Mouse (Mus musculus) c-Kit-positive CD71-positive TER-119-positive erythroid progenitor cells, embryonic 14.5 days (primary cell): Measurements from ENCODE around the gene Cfap44.
A peak's percentile ranks its signal among the peaks of the same experiment; 100 is the strongest.
"Not testable (repeated sequence)": the region's sequence is repeated elsewhere in the genome, so short reads cannot be mapped to it uniquely, and the experiment has no call there.

ENCODE experiments used
- DNase-seq: peaks from one replicate; pipeline ENCODE4 v3.0.0-alpha.2; 2013; ENCODE audit warnings: low spot score

Gene Cfap44

DNA sequence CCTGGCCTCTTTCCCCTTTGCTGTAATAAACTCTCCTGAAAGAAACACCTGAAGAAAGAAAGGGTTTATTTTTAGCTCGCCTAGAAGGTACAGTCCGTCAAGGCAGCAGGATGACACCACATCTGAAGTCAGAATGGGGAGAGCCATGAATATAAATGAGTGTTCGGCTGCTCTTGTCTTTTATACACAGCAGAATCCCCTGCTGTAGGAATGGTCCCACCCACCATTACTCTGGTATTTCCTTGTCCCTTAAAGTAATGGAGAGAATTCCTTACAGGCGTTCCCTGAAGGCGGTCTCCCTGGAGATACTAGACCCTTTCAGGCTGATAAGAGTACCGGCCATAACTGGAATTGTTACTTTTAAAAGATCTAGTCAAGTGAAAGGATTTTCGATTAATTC is 35.4 kb downstream of the Cfap44 start:
- no peak for DNase-seq

DNA sequence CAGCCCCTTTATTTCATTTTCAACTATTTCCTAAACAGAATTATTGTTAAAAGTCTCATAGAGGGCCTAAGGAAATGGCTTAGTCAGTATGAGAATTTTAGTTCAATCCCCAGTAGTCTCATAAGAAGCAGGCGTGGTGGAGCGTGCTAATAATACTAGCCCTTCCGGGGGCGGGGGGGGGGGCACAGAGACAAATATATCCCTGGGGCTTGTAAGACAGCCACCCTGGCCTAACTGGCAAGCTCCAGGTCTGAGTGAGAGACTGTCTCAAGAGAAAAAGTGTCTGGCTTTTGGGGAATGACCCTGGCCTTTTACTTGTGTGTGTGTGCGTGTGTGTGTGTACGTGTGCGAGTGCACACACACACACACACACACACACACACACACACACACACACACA is 40.3 kb downstream of the Cfap44 start:
- no peak for DNase-seq

DNA sequence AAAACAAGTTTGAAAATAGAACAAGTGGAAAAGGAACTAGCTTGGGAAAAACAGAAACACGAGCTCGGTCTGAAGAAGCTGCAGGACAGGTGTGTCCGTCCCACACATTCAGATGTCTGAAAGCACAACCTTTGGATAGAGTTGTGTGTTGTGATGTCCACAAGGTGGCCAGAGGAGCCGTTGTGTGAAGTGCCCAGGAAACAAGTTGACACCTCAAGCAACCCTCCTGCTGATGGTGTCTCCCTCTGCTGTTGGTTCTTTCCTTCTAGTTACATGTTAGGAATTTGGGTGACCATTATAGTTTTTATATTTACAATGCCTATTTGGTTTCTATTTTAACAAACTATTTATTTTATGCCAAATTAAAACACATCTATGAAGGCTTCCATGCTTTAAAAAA is 40.9 kb downstream of the Cfap44 start:
- DNase-seq = no peak

DNA sequence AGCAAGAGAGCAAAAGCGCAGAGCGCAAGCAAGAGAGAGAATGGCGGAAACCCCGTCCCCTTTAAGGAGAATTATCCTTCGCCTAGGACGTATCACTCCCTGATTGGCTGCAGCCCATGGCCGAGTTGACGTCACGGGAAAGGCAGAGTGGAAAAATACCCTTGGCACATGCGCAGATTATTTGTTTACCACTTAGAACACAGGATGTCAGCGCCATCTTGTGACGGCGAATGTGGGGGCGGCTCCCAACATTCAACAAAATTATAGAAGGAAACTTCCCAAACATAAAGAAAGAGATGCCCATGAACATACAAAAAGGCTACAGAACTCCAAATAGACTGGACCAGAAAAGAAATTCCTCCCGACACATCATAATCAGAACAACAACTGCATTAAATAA is 47.3 kb downstream of the Cfap44 start:
- not testable (repeated sequence) for DNase-seq

DNA sequence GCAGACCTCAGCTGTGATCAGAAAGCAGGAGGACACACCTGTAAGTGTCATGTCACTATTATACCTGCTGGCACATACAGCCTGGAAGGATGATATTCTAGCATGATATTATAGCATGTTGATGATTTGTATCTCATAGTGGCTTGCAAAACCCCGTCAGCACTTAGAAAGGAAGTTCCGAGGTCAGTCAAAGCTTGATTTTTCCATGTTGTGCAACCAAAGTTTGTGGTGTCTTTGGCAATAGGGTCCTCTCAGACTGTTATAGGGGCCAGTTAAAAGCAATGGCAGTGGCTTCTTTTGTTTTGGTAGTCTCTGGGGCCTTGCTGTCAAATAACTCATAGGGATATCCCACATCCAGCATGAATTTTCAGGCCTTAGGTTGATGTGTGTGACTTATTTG is 63.3 kb downstream of the Cfap44 start:
- no peak for DNase-seq

DNA sequence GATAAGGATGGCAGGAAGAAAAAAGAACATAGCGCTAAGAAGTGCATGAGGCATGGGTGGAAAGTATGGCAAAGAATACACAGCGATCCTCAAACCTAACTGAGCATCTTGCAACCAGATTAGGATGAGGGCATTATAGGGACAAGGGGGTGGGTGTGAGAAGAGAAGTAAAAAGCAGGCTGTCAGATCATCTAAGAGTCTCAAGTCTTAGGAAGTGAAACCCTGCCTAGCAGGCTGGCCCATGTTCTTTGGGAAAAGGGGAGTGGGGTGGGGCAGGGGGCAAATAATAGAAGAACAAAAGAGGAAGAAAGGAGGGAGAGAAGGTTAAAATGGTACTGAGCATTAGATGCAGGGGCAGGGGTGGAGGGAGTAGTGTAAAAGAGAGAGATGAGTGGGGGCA is 64.2 kb downstream of the Cfap44 start:
- no peak for DNase-seq

DNA sequence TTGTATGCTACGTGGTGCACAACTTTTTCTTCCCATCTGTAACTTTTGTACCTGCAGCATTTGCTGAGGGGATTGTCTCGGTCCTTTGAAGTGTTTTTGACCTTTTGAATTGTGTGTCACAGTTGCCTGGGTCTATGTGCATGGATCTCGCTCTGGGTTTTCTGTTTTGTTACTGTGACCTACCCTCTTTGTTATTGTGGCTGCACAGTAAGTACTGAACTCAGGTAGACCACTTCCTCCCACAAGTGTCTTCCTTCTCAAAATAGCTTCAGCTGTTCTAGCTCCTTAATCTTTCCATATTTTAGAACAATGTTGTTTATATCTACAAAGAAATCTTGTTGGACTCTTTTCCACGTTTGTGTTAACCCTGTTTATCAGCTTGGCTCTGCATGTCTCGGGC is 66.3 kb downstream of the Cfap44 start:
- no peak for DNase-seq

DNA sequence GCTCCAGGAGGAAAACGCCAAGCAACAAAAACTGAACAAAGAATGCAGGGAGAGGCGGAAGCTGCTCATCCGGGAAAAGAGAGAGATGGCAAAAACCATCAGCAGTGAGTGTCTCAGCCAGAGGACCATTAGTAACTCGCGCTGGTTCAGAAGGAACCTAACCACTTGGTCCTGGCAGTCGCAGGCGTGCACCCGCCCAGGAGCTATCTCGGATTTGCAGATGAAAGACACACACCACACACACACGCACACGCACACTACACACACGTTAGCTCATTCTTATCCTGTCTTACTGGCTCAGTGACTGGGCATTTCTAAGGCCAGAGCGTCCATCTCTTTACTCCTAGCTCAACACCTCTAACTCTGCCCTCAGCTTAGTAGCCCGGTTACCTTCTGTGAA is 80.7 kb downstream of the Cfap44 start:
- DNase-seq = peak; percentile 59

DNA sequence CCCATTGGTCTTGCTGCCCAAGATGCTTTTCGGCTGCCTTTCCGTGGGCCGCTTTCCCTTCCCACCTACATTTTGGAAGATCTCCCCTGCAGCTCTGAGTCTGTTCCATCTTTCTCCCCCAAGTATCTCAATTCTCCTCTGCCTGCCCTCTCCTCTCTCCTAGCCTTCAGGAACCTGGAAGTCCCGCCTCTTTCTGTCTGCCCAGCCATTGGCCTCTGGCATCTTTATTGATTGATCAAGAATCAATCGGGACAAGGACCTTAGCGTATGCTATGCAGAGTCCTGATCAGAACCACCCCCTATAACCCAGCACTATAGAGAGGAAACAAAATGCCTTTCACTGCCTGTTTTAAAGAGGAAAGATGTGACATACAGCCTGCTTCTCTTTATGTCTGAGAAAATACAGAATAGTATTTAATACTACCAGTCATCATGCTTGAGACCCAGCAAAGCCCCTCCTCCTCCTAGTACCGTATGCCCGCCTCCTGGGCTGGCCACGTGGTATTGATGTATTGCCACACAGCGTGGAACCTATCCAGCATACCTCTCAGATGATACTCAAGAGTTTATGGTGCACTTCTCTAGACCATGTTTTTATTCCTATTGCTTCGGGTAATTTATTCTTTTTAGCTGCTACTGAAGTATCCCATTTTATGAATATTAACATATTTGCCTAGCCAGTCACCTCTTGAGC is 81.2 kb downstream of the Cfap44 start:
- DNase-seq = peak; percentile 23

DNA sequence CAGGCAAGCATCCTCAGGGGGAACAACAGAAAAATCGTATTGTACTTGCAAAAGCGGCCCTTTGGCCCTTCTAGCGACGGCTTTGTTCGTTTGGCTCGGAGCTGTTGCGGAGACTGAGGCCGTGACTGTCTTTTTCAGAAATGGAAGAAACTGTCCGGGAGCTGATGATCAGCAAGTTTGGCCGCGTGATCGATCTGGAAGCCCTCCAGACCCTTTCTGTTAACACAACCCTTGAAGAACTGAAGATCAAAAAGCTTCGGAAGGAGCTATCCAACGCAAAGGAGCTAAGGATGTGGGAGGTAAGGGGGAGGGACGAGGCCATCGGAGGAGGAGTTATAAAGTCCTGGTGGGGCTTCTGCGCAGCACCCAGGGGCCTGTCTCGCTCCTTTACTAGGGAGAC is 84.2 kb downstream of the Cfap44 start:
- no peak for DNase-seq

DNA sequence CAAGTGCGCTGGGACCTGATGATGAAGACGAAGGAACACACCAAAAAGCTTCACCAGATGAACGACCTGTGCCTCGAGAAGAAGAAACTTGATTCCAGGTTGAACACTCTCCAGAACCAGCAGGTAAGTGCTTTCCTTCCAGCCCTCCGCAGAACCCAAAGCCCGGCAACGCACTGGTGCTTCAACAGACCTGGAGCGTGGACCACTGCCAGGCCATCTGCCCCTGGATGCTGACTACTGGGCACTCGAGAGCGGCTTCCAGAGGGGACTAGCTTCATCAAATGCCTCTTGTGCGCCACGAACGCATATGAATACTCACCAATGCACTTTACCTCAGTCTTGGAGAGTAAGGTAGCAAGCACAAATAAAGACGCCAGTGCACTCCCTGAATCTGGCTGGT is 85.3 kb downstream of the Cfap44 start:
- no peak for DNase-seq

DNA sequence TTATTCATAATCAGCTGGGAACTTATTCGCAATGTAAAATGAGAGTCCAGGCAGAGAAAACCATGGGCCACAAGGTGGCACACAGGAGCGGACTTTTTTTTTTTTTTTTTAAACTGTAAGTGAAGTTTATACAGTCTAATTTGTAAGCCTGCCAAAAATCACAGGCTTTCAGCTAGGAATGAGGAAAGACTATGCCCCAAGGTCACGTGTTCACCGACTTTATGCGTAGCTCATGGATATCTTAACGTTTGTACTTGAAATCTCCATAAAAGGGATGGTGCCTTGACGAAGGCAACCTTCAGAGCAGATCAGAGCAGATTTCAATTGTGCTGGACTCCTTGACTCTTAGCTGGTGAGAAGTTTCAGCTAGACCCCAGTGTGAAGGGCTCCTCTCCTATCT is 86.0 kb downstream of the Cfap44 start:
- DNase-seq = no peak

DNA sequence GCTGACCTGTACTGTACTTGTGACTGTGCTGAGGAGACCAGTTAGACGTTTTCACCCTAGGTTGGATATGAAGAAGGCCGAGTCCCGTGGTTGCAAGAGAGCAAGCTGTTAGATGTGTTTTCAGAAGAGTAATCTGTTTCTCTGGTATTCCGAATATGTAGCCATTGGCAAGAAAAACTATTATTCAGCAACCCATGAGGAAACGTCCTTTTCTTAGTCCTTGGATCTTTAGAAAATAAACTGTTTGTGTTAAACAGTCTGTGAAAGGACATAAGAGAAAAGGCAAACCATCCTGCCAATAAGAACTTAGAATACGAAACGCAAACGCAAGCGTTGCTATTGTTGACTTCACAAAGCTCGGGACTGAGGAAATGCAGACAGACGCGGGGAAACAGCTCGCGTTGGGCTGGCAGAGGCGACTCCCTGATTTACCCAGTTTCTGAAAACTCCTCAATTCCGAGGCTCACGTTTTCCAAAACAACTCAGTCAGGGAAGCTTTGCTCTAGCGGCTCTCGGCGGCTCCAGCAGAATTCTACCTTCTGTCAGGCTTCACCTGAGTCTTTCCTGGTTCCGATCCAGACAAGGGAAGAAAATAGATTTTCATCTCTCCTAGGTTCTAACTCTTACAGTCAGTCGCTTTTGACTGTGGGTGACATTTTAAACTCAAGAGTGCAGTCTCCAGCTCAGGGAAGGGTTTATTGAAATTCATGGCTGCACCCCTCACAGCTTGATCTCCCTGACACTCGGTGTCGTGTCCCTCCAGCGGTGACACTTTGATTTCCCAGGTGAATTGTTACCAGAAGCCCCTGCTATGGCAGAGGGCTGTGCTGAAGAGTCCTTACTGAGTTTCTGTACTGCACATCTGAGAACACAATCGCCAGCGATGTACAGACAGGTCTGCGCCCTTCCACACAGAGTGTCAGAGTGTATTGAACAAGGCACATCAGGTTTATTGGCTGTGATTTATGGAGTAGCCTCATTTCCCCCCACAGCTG is 87.3 kb downstream of the Cfap44 start:
- no peak for DNase-seq

DNA sequence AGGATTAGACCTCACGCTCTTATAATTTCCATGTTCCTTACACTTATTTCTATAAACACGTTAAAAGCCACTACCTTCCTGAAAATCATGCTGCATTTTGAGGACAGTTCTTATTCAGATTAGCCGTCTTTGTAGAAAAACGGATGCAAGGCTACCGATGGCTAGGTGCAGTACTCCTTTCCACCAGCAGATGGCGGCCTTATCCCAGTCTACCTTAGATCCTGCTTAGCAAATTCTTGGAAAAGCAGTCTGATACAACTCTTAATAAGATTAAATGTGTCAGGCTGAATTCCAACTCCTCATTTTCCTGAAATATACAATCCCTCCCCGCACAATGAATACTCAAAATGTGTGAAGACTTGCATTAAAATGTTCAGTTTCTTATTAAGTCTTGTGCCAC is 89.5 kb downstream of the Cfap44 start:
- peak; percentile 51 for DNase-seq

DNA sequence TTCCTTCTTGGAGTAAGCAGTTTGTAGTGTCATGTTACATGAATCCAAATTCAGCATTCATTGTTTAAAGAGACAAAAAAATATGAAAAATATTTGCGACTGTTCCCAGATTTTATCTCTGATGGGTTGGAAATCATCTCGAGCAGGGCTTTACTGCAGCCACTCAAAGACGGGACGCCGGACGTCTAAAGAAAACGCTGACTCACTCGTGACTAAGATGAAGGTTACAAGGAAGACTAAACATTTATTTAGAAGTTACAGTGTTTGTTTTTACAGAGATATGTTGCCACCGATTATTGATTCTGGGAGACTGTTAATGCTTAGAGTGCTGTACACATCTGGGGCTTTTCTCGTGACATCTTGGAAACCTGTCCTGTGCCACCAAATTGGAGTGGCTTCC is 90.2 kb downstream of the Cfap44 start:
- DNase-seq = no peak

DNA sequence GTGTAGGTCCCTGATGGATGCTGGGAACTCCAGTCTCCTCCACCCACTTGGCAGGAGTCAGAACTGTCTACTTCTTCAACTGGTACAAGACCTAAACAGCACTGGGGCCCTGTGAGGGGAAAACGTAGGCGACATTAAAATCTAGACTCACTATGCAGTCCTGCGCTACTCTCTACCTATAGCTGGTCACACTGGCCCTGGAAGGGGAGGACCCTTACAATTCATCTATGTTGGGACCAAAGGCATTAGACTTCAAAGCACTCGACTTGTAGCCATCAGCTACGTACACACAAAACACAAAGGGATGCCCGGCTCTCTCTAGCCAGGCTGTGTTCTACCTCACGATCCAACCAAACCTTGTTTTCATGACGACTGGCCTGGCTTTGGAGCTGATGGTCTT is 91.1 kb downstream of the Cfap44 start:
- no peak for DNase-seq

DNA sequence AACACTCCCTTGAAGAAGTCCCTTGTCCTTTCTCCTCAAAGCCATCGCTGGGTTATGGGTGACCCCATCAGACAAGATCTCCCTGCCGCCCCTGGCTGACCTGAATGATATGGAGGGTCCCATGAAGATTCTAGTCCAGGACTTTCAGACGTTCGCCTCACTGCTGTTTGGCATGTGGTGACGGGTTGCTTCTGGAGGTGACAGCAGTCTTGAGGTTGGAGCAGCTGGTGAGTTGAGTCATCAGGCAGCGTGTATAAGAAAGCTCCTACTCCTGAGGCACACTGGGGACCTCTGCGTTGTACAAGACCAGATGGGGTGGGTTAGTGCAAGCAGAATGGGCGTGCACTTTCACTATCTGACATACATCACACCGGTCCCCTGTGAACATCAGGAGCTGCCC is 92.0 kb downstream of the Cfap44 start:
- DNase-seq = no peak

DNA sequence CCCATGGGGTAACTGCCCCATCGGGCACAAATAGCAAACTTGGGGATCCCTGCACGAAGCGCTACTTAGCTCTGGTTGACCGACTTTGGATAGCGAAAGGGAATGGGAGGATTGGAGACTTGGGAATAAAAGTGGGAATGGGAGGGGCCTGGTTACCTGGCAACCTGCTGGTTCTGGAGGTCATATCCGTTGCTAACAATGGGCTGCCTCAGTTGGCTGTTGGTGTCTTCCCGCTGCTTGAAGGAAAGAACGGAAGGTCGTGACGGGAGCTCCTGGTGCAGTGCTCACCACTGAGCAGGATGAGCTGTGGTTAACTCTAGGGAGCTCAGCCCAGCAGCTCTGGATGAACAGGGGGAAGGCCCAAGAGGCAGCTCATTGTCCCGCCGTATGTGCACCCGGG is 92.6 kb downstream of the Cfap44 start:
- no peak for DNase-seq

DNA sequence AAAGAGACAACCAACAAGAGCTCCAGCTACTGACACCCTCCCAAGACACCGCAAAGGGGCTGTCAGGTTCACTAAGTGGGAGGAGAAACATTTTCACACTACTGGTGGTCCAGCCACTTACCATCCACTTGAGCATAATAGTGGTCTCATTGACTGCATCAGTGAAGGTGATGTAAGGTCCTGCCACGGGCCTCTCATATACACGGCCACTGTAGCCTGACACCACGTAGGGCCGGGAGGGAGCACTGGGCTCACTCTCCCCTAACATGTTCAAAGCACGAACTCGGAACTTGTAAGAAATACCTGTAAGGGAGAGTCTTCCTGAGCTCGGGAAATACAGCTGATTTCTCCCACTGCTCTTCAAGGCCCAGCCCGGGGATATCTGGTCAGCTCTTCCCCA is 96.5 kb downstream of the Cfap44 start:
- DNase-seq = no peak

DNA sequence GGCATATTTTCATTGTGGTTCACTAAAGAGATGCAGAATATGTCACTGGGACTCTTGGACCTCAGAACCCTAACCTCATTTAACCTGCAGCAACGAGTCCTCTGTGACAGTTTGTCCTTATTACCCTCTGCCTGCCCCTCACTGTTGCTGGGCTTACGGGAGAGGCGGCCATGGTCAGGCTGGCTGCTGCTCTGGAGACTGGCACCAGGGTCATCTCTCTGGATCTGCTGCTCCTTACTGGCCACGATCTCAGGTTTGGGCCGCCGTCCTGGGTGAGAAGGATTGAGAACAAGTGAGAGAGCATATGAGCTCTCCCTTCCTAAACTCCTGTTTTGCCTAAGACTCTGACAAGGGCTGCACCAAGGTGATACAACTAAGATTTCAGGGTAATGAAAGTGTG is 97.6 kb downstream of the Cfap44 start:
- no peak for DNase-seq

DNA sequence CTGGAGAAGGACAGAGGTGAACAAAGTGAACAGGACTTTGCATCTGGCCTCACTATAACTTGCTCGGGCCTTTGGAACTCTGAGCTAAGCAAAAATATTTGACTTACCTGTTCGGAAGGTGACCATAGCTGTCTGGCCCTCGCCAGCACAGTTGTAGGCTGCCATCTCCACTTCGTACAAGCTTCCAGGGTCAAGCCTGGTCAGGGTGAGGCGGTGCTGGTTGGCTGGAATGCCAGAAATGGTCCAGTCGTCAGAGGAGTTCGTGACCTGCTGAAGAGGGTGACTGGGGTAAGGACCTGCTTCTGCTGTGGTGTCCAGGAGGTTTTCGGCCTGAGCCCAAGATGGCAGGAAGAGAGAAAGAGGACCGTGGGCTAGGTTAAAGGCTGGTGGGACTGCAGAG is 98.1 kb downstream of the Cfap44 start:
- DNase-seq = no peak

DNA sequence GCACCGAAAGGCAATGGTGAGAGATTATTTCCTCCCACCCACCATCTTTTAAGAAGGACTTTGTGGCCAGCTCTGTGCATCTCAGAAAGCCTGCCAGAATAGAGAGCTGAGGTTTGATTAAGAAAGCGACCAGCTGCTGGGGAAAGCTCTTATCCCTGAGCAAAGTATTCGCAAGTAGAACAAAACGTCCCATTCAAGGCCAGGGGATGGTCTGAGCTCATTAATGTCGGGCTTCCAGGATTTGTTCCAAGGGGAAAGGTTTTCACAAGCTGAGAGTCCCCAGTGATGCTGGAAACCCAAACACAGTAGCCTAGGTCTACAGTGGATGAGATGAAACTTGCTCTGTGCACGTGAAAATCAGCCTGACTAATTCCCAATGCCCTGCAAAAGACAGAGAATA is 99.3 kb downstream of the Cfap44 start:
- DNase-seq = no peak

DNA sequence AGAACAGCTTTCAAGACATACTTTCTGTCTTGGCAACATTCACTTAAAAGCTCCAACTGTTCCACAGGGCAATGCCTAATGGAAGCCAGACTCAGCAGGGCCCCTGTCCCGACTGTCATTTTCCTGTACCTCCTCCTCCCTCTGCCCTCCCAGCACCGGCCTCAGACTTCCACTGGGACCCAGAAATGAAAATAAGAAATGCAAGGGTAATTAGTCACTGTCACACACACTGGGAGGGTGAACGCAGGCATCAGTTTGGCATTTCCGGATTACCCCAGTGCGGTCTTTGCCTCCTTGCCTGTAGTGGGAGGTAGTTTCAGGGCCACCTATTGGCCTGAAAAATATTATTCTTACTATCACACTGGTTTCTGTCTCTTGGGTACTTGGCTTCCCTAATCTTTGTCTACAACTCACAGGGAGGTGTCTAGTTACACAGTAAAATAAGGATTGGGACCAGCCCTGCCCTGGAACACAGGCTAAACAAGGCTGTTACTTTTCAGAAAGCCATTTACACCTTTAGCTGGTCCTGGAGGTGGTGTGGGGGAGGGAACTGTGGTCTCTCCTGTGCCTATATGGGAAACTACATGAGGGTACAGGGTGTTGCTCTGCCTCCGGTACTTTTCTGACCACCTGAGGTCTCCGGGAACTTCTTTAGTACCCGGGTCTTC is 100.0 kb downstream of the Cfap44 start:
- no peak for DNase-seq
